Mouse (Mus musculus) cortical plate, adult 2 months (tissue): Measurements from ENCODE around the gene Nudt14. TPM values are rescaled to one million over a fixed set of nuclear protein-coding genes. Genes with fewer than 3 reads are reported as not detected.

ENCODE experiments used
- H3K27ac ChIP-seq: fragments of 200-500 bp; 2 replicates; pipeline ENCODE4 v1.5.1; 2012; ENCODE audit warnings: low read length, control low read depth, inconsistent platforms; ENCODE audit not compliant: insufficient read depth
- H3K4me1 ChIP-seq: fragments of 200-500 bp; 2 replicates; pipeline ENCODE4 v1.6.1; 2011; ENCODE audit warnings: low read length; ENCODE audit not compliant: control insufficient read depth, insufficient read depth
- H3K4me3 ChIP-seq: fragments of 200-500 bp; 2 replicates; pipeline ENCODE4 v1.5.1; 2011; ENCODE audit warnings: mild to moderate bottlenecking, low read length, control low read depth; ENCODE audit not compliant: insufficient read depth
- CTCF ChIP-seq: fragments of 200-500 bp; IDR thresholded peaks from 2 replicates; pipeline ENCODE4 v1.5.1; 2011; ENCODE audit warnings: mild to moderate bottlenecking, control low read depth, low read length; ENCODE audit not compliant: insufficient read depth; ENCODE audit errors: extremely low read depth
- POLR2A ChIP-seq: fragments of 200-500 bp; IDR thresholded peaks from 2 replicates; pipeline ENCODE4 v1.6.1; 2011; ENCODE audit warnings: mild to moderate bottlenecking, low read length, control low read depth; ENCODE audit not compliant: insufficient read depth; ENCODE audit errors: extremely low read depth
- polyA plus RNA-seq: library from polyadenylated mRNA; depleted of rRNA; stranded (reverse); fragments of >200 nt; gene quantifications from 2 replicates; pipeline ENCODE4 v1.2.3, GENCODE M21; 2012

The Nudt14 gene
- polyA plus RNA-seq, 1 experiment: 18.9 TPM

- Histone ChIP-seq H3K27ac (no peak overlapping the region), H3K4me1 (peaks cover 2% of the 10 kb centered on the region; the same call in 1 of the 2 replicates), H3K4me3 (no peak overlapping the region; the same call in 1 of the 2 replicates)
- no peak for TF ChIP-seq CTCF
- TF ChIP-seq POLR2A: no peak
These were observed 9.4 kb upstream of the Nudt14 start for GRCm38 (mm10) chr12:112951150-112951842.

- TF ChIP-seq POLR2A (no peak), CTCF (no peak)
- Histone ChIP-seq H3K4me1 (peaks cover 2% of the 10 kb centered on the region; the same call in 1 of the 2 replicates), H3K27ac (peak overlapping the region; percentile 53), H3K4me3 (peak overlapping the region; percentile 32)
These were observed 8.8 kb upstream of the Nudt14 start for GRCm38 (mm10) chr12:112950761-112951129.

GRCm38 (mm10) chr12:112950040-112950760 is 8.3 kb upstream of the Nudt14 start:
- TF ChIP-seq CTCF (no peak), POLR2A (peak; percentile 77)
- H3K4me1 ChIP-seq: peaks cover 2% of the 10 kb centered on the region; the same call in 1 of the 2 replicates

GRCm38 (mm10) chr12:112947307-112947706 is 5.4 kb upstream of the Nudt14 start:
- Histone ChIP-seq H3K4me1 (peaks cover 2% of the 10 kb centered on the region; the same call in 1 of the 2 replicates), H3K4me3 (no peak overlapping the region), H3K27ac (no peak overlapping the region)
- peak; percentile 53 for TF ChIP-seq CTCF
- TF ChIP-seq POLR2A: no peak

More at GRCm38 (mm10) chr12:112950040-112950760, 8.3 kb upstream of the Nudt14 start:
- Histone ChIP-seq H3K4me3 (peak overlapping the region; percentile 32), H3K27ac (peak overlapping the region; percentile 74)

GRCm38 (mm10) chr12:112943669-112944068 is 1.7 kb upstream of the Nudt14 start:
- Histone ChIP-seq H3K27ac (no peak overlapping the region), H3K4me3 (no peak overlapping the region)
- TF ChIP-seq CTCF: no peak
- no peak for TF ChIP-seq POLR2A

GRCm38 (mm10) chr12:112941156-112941775 is 658 bp downstream of the Nudt14 start:
- Histone ChIP-seq H3K4me3 (peak overlapping the region; percentile 90), H3K27ac (no peak overlapping the region), H3K4me1 (peaks cover 7% of the 10 kb centered on the region)
- no peak for TF ChIP-seq POLR2A
- no peak for TF ChIP-seq CTCF

More at GRCm38 (mm10) chr12:112943669-112944068, 1.7 kb upstream of the Nudt14 start:
- H3K4me1 ChIP-seq: peaks cover 7% of the 10 kb centered on the region

- no peak overlapping the region for H3K27ac ChIP-seq
- no peak for TF ChIP-seq CTCF
- TF ChIP-seq POLR2A: no peak
- no peak overlapping the region for H3K4me3 ChIP-seq
- H3K4me1 ChIP-seq: peaks cover 7% of the 10 kb centered on the region
These were observed 1.2 kb downstream of the Nudt14 start for GRCm38 (mm10) chr12:112940710-112941109.

- no peak overlapping the region for H3K27ac ChIP-seq
- TF ChIP-seq CTCF: no peak
- no peak for TF ChIP-seq POLR2A
- no peak overlapping the region for H3K4me3 ChIP-seq
- H3K4me1 ChIP-seq: peaks cover 7% of the 10 kb centered on the region
These were observed 1.7 kb downstream of the Nudt14 start for GRCm38 (mm10) chr12:112940238-112940637.

- TF ChIP-seq CTCF (no peak), POLR2A (no peak)
- Histone ChIP-seq H3K27ac (no peak overlapping the region), H3K4me1 (peaks cover 7% of the 10 kb centered on the region), H3K4me3 (no peak overlapping the region)
These were observed 2.9 kb downstream of the Nudt14 start for GRCm38 (mm10) chr12:112938873-112939565.
